Mouse (Mus musculus): ENCODE data around the gene Gm10487. TPM values are rescaled to one million over a fixed set of nuclear protein-coding genes. Genes with fewer than 3 reads are reported as not detected.

The Gm10487 gene
- polyA plus RNA-seq (2012; rRNA removed; ENCODE audit: low replicate concordance), result not detected in 2 replicates

DNA sequence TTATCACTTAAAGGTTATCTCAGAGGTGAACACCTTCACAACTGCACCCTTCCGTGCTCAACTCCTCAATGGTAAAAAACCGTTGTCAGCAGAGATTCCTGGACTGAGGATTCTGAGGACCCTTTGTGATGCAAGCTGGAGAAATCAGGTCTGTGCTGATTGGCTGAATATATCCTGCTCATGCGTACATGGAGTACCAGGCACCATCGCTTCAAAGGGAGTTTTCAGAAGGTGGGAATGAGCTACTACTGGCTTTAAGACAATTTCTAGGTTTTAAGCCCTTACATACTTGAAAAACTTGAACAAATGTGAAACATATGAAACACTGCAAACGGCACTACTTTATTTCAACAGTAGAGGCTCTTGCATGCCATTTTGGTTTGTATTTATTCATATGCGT lies at the start of gene Gm10487:
Gene Gm10487 (minus strand): TSS at position 101 of the 400 bp plus-strand sequence.

All from mammary gland, adult 2 months (tissue).